Comparison of ENCODE assay signal across 8 mouse cellular contexts in the genomic region with DNA sequence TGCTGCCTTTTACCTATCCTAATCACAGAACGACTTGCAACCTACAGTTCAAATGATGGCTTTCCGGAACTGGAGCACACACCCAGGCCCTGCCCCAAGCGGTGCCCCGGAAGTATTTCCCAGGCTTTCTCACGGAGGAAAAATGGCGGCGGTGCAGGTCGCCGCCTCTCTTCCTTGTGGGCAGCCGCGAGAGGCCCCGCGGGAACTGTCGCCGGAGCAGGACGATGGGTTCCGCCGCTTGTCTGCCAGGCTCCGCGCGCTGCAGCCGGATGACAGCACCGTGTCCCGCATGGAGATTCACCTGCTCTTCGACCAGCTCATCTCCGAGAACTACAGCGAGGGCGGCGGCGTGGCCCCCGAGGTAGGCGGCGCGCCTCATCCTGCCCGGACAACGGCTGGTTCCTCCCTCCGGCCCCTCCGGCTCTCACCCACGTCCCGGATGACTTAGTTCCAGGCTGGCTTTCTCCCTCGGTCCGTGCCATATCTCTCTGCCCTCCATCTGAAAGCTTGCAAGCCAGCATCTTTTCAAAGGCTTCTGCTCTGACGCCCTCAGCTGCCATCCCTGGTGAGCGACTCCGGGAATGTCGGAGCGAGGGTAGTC. TPM values are rescaled to one million over a fixed set of nuclear protein-coding genes. Genes with fewer than 3 reads are reported as not detected.
DNase-seq lines count a peak whose midpoint lies in the region; ATAC-seq lines count a peak whose summit lies in the region.

A gene (plus strand): TSS at position 116 of the 601 bp plus-strand sequence.

- H3K4me3 ChIP-seq in megakaryocyte, embryonic 14.5 days (replicated peaks), result peak within 1 kb of the TSS; percentile 99

- H3K4me1 ChIP-seq in megakaryocyte, embryonic 14.5 days, result peaks cover 14% of the 10 kb centered on the region

- peaks cover 35% of the 10 kb centered on the region for H3K36me3 ChIP-seq in megakaryocyte, embryonic 14.5 days (replicated peaks; ENCODE audit: low read length)

- H3K27me3 ChIP-seq in megakaryocyte, embryonic 14.5 days (replicated peaks), result peaks cover 9% of the 10 kb centered on the region

- peak; percentile 95 for DNase-seq in ZHBTc4 (ENCODE audit: low read depth, low spot score)
- peak; percentile 80 to 83 for DNase-seq in gastrocnemius, adult 8-10 months (ENCODE audit: low spot score in 2 of 2)
- DNase-seq in hindlimb bud, embryonic 11.5 days (ENCODE audit: extremely low spot score, low read depth, low spot score), result peak; percentile 57
- DNase-seq in left cerebral cortex, adult 8-10 months (ENCODE audit: low spot score in 2 of 2), result peak; percentile 80 to 87
- peak; percentile 95 to 96 for DNase-seq in right cerebral cortex, postnatal 10 days (ENCODE audit: low spot score in 2 of 2)
- DNase-seq in urinary bladder, postnatal 25 days (ENCODE audit: low spot score), result peak; percentile 91

- peaks cover 22% of the 10 kb centered on the region for H3K9me3 ChIP-seq in megakaryocyte, embryonic 14.5 days

- peak; percentile 98 for ATAC-seq in common myeloid progenitor, adult 5-6 weeks (replicated peaks; ENCODE audit: low read depth, poor library complexity, severe bottlenecking)

RNA-seq across cellular contexts. Expression of the gene that starts here (rescaled TPM):
- 14.4 and 18.1 TPM in 2 replicates for total RNA-seq in common myeloid progenitor, adult 5-6 weeks (2017)
- total RNA-seq in gastrocnemius, adult 8-10 months (2022), result 1 to 10 TPM; 8.2 to 9.1 (median 8.6) TPM
- total RNA-seq in left cerebral cortex, adult 8-10 months (2022), result 10 to 100 TPM; 15.9 to 17.7 (median 16.5) TPM
- polyA plus RNA-seq in megakaryocyte, embryonic 14.5 days (2012; ENCODE audit: insufficient read depth, low replicate concordance), result 3.5 and 4.0 TPM in 2 replicates

Comparison
In these comparisons a context has a peak if more than half of its experiments do, and no peak if none do; other contexts are left out.
1. Peak in every context shown above with its lines: DNase-seq, ATAC-seq and H3K4me3 ChIP-seq.